20 mouse cellular contexts compared by ENCODE assay signal in the genomic region with DNA sequence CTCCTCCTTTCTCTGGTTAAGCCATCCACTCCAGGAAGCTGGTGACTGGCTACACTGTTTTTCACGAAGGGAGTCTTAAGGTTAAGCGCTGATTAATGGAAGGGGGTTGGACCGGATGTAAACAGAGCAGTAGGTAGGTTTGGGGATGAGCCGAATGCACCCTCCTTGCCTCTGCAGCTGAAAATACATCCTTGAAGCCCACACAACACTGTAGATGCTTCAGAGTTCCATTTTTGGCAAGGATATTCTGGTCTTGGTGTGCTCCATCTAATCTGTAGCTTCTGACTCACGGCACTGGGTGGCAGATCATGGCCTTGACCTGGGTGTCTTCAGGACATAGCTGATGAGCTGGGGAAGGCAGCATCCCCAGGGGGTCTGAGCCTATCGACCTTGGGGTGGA. TPM values are rescaled to one million over a fixed set of nuclear protein-coding genes. Genes with fewer than 3 reads are reported as not detected.
A peak's percentile ranks its signal among the peaks of the same experiment; 100 is the strongest.
DNase-seq lines count a peak whose midpoint lies in the region; ATAC-seq and TF ChIP-seq lines count a peak whose summit lies in the region.
"Had no signal": no experiment of that assay in that cellular context is flagged by ENCODE, and none has a peak within 500 bp of the region (broad histone marks: within the 10 kb centered on the region; RNA-seq: fewer than 3 reads in every experiment).

No protein-coding gene starts in this region.

- no peak for TF ChIP-seq CTCF in cortical plate, adult 2 months (IDR thresholded peaks at IDR 0.05; ENCODE audit: extremely low read depth, insufficient read depth, low read length)
- TF ChIP-seq CTCF in lung, postnatal 0 days (IDR thresholded peaks at IDR 0.05), result no peak

- no peak overlapping the region for H3K9ac ChIP-seq in lung, postnatal 0 days (replicated peaks; ENCODE audit: low read depth)
- H3K9ac ChIP-seq: forebrain, embryonic 13.5 days; forebrain, postnatal 0 days; heart, embryonic 13.5 days; hindbrain, embryonic 12.5 days had no signal

- no peak for TF ChIP-seq POLR2A in cortical plate, adult 2 months (IDR thresholded peaks at IDR 0.05; ENCODE audit: extremely low read depth, insufficient read depth, low read length)

- H3K27ac ChIP-seq in cortical plate, adult 2 months (ENCODE audit: insufficient read depth, low read length), result peak overlapping the region; percentile 63
- no peak overlapping the region for H3K27ac ChIP-seq in lung, postnatal 0 days (ENCODE audit: low read length)
- no peak overlapping the region for H3K27ac ChIP-seq in heart, embryonic 10.5 days
- H3K27ac ChIP-seq: embryonic facial prominence, embryonic 10.5 days; forebrain, embryonic 13.5 days; heart, embryonic 13.5 days; hindbrain, embryonic 12.5 days had no signal

- H3K4me1 ChIP-seq in cortical plate, adult 2 months (ENCODE audit: control insufficient read depth, insufficient read depth, low read length), result peaks cover 15% of the 10 kb centered on the region
- H3K4me1 ChIP-seq in lung, postnatal 0 days (ENCODE audit: insufficient read depth, low read depth, low read length), result no peaks in the 10 kb centered on the region
- peaks cover 35% of the 10 kb centered on the region for H3K4me1 ChIP-seq in heart, embryonic 10.5 days

- H3K4me3 ChIP-seq in cortical plate, adult 2 months (ENCODE audit: insufficient read depth, low read length), result no peak overlapping the region
- no peak overlapping the region for H3K4me3 ChIP-seq in lung, postnatal 0 days (ENCODE audit: low read depth, low read length)
- no peak overlapping the region for H3K4me3 ChIP-seq in heart, embryonic 10.5 days
- H3K4me3 ChIP-seq: embryonic facial prominence, embryonic 10.5 days; forebrain, embryonic 13.5 days; heart, embryonic 13.5 days; hindbrain, embryonic 12.5 days had no signal

- no peak for DNase-seq in frontal cortex, postnatal 10 days (ENCODE audit: low spot score in 2 of 2)
- peak; percentile 36 to 38 for DNase-seq in left cerebral cortex, postnatal 36 days (ENCODE audit: low spot score in 2 of 2)
- no peak for DNase-seq in left cerebral cortex, postnatal 10 days (ENCODE audit: extremely low spot score in 1 of 2, low spot score in 2 of 2)
- no peak for DNase-seq in lung, postnatal 0 days (ENCODE audit: low spot score)
- no peak for DNase-seq in heart, embryonic 10.5 days (ENCODE audit: low spot score)
- DNase-seq: adrenal gland, postnatal 10 days; cerebellum, adult 18-20 months; cerebellum, adult 9-11 months; cerebellum, postnatal 36 days; forebrain, postnatal 0 days; gastrocnemius, postnatal 25 days; heart, postnatal 4 days had no signal

- peak; percentile 61 for ATAC-seq in frontal cortex, adult (ENCODE audit: low TSS enrichment)
- no peak for ATAC-seq in lung, postnatal 0 days
- ATAC-seq: forebrain, embryonic 13.5 days; forebrain, postnatal 0 days; hindbrain, embryonic 16.5 days had no signal

- no peaks in the 10 kb centered on the region for H3K9me3 ChIP-seq in lung, postnatal 0 days (ENCODE audit: low read length)
- no peaks in the 10 kb centered on the region for H3K9me3 ChIP-seq in heart, embryonic 10.5 days
- H3K9me3 ChIP-seq: embryonic facial prominence, embryonic 10.5 days; forebrain, embryonic 13.5 days; G1E; heart, embryonic 13.5 days; hindbrain, embryonic 12.5 days had no signal

- WGBS in lung, postnatal 0 days, result 68% methylated on average over 6 of the region's 6 CpGs
- WGBS in heart, embryonic 10.5 days, result 74% methylated on average over 6 of the region's 6 CpGs

- no peak overlapping the region for H3K4me2 ChIP-seq in lung, postnatal 0 days (replicated peaks; ENCODE audit: low read depth, low read length)
- H3K4me2 ChIP-seq: forebrain, embryonic 13.5 days; heart, embryonic 13.5 days; hindbrain, embryonic 12.5 days had no signal

- no peaks in the 10 kb centered on the region for H3K36me3 ChIP-seq in lung, postnatal 0 days (ENCODE audit: insufficient read depth, low read length)
- H3K36me3 ChIP-seq in heart, embryonic 10.5 days, result no peaks in the 10 kb centered on the region
- H3K36me3 ChIP-seq: embryonic facial prominence, embryonic 10.5 days; G1E; heart, embryonic 13.5 days; hindbrain, embryonic 12.5 days had no signal

- no peaks in the 10 kb centered on the region for H3K27me3 ChIP-seq in lung, postnatal 0 days (replicated peaks; ENCODE audit: insufficient read depth, low read length)
- H3K27me3 ChIP-seq in heart, embryonic 10.5 days (ENCODE audit: insufficient read depth, poor library complexity, severe bottlenecking), result peaks cover 9% of the 10 kb centered on the region; the same call in 1 of the 2 replicates
- H3K27me3 ChIP-seq: forebrain, embryonic 13.5 days; heart, embryonic 13.5 days; hindbrain, embryonic 12.5 days had no signal

- intact Hi-C loops in left cerebral cortex, postnatal 36 days (cut with DNase I), result no loop called here
- intact Hi-C loops in left cerebral cortex, postnatal 10 days (cut with DNase I), result no loop called here

- TF ChIP-seq EP300 in lung, postnatal 0 days (IDR thresholded peaks at IDR 0.05), result no peak

RNA-seq across cellular contexts. Expression of a gene that starts 49.6 kb away (rescaled TPM):
- total RNA-seq in left cerebral cortex, postnatal 36 days (2021), result 100 to 1,000 TPM; 125 to 129 TPM
- total RNA-seq in left cerebral cortex, postnatal 10 days (2021), result 10 to 100 TPM; 51.1 to 54.5 TPM
- 51.5 and 55.4 TPM in 2 replicates for polyA plus RNA-seq in cortical plate, adult 2 months (2012; rRNA removed)
- polyA plus RNA-seq in lung, postnatal 0 days (2015; fragmentation: Nextera tagmentation; extraction: Ambion mirVana), result 30.6 and 48.6 TPM in 2 replicates
- 4.1 and 4.7 TPM in 2 replicates for polyA plus RNA-seq in heart, embryonic 10.5 days (2016; fragmentation: Nextera tagmentation; extraction: Ambion mirVana)
- polyA plus RNA-seq: G1E had no signal

RNA-seq across cellular contexts. Expression of a gene that starts 53.1 kb away (rescaled TPM):
- total RNA-seq in left cerebral cortex, postnatal 36 days (2021), result 1 to 10 TPM; 1.6 to 2.2 TPM
- 1 to 10 TPM; 1.4 to 1.6 TPM for total RNA-seq in left cerebral cortex, postnatal 10 days (2021)
- polyA plus RNA-seq in cortical plate, adult 2 months (2012; rRNA removed), result 2.0 and 2.2 TPM in 2 replicates
- polyA plus RNA-seq in lung, postnatal 0 days (2015; fragmentation: Nextera tagmentation; extraction: Ambion mirVana), result 4.5 and 5.5 TPM in 2 replicates
- polyA plus RNA-seq in heart, embryonic 10.5 days (2016; fragmentation: Nextera tagmentation; extraction: Ambion mirVana), result 56.7 and 61.7 TPM in 2 replicates

Comparison
In these comparisons a context has a peak if more than half of its experiments do, and no peak if none do; other contexts are left out.
1. DNase-seq: peak in left cerebral cortex, postnatal 36 days (2 of 2); none in frontal cortex, postnatal 10 days (0 of 2), left cerebral cortex, postnatal 10 days (0 of 2), lung, postnatal 0 days (single experiment) and heart, embryonic 10.5 days (single experiment).